Mouse (Mus musculus): Measurements from ENCODE around the gene Dus1l.

GRCm38 (mm10) chr11:120789355-120789754 is 6.8 kb downstream of the Dus1l start:
- TF ChIP-seq CTCF (conservative IDR thresholded peaks at IDR 0.05; ENCODE audit: low read length) (no peak), POU5F1 (IDR thresholded peaks at IDR 0.05; ENCODE audit: borderline replicate concordance, low read length) (no peak)

Data from E14TG2a.4 (cell line).